Mouse (Mus musculus) thymus, postnatal 14 days (tissue): ENCODE results near the gene Larp1.

Source experiments
- DNase-seq: peaks from one replicate; pipeline ENCODE4 v3.0.0; 2021

Gene Larp1

GRCm38 (mm10) chr11:58102146-58102545 is 93.3 kb downstream of the Larp1 start:
- DNase-seq: peak; percentile 49

- peak; percentile 86 for DNase-seq
Observed at GRCm38 (mm10) chr11:58102581-58103343, 93.9 kb downstream of the Larp1 start.

GRCm38 (mm10) chr11:58103344-58103653 is 94.4 kb downstream of the Larp1 start:
- peak; percentile 78 for DNase-seq

GRCm38 (mm10) chr11:58103697-58104306 is 94.9 kb downstream of the Larp1 start, which contains the start of gene Cnot8:
Cnot8 (plus strand) TSS chr11:58104153.
- DNase-seq: peak; percentile 99

- peak; percentile 66 for DNase-seq
Observed at GRCm38 (mm10) chr11:58104351-58104791, 95.5 kb downstream of the Larp1 start.

GRCm38 (mm10) chr11:58107009-58107408 is 98.1 kb downstream of the Larp1 start:
- no peak for DNase-seq

GRCm38 (mm10) chr11:58107664-58108337 is 98.9 kb downstream of the Larp1 start:
- DNase-seq: no peak
